Mouse (Mus musculus) erythroblast, embryonic 14.5 days (primary cell): Measurements from ENCODE around the gene Pnkp.

ENCODE experiments used
- GATA1 ChIP-seq: IDR thresholded peaks from 2 replicates; pipeline ENCODE4 v1.6.1; 2012; ENCODE audit warnings: low read length, inconsistent platforms, mixed read lengths
- TAL1 ChIP-seq: IDR thresholded peaks from 3 replicates; pipeline ENCODE4 v1.6.1; 2012; ENCODE audit warnings: low read length, inconsistent platforms, mixed read lengths

GRCm38 (mm10) chr7:44848561-44849415, 8.2 kb upstream of the Pnkp start, which contains the start of the genes Akt1s1 and Tbc1d17:
- no peak for TF ChIP-seq TAL1
- peak; percentile 18; the same call in 1 of the 2 replicates for TF ChIP-seq GATA1
